Mouse (Mus musculus): ENCODE results near the gene Cpsf3. TPM values are rescaled to one million over a fixed set of nuclear protein-coding genes. Genes with fewer than 3 reads are reported as not detected.

Gene Cpsf3
- polyA plus RNA-seq, 1 experiment from 2014 or later = 95.5 TPM

DNA sequence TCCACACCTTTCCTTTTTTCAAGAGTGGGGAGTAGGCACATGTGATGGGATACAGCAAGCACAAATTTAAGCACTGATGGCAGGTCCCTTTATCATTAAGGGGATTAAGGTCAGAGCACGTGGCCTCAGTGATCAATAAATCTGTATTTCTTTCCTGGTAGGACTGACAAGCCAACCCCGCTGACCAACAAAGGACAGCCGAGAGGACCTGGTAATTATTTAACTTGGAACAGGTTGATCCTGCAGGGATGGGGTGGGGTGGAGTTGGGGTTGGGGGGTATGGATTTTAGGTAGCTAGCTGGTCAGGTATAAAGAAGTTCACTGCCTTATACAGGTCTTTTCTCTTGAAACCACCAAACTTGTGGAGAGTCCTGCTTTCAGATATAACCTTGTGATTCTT, 20.2 kb upstream of the Cpsf3 start:
- Histone ChIP-seq H3K4me3 (ENCODE audit: low read depth, low read length) (no peak overlapping the region), H3K27me3 (ENCODE audit: control insufficient read depth, insufficient read depth, low read length) (no peaks in the 10 kb centered on the region), H3K4me2 (ENCODE audit: low read depth, low read length) (no peak overlapping the region), H3K36me3 (ENCODE audit: control insufficient read depth, insufficient read depth, low read length) (peaks cover 35% of the 10 kb centered on the region), H3K9me3 (ENCODE audit: control insufficient read depth, low read length) (no peaks in the 10 kb centered on the region), H3K27ac (ENCODE audit: low read depth, low read length) (no peak overlapping the region), H3K9ac (replicated peaks; ENCODE audit: low read depth, low read length) (no peak overlapping the region), H3K4me1 (ENCODE audit: control insufficient read depth, insufficient read depth, low read length) (no peaks in the 10 kb centered on the region)
- 76% methylated on average over 3 of the region's 3 CpGs for WGBS
- no peak for ATAC-seq (ENCODE audit: low read depth)

DNA sequence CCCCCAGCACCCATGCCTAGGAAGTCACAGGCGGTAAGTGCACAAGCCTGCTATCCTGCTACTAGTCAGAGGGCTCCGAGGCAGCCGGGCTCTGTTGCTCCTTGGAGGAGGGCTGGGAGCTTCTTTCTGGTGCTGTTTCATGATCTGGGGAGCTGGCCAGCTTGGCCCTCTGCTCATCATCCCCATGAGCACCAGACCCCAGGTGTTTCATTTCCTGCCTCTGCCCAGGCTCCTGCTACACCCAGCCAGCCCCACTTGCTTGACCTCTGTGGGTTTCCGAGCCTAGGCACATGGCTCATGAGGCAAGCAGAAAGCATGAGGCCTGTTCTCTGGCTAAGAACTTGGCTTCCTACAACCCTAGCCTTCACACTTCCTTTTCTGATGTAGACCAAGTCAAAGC, 19.7 kb upstream of the Cpsf3 start:
- Histone ChIP-seq H3K9ac (replicated peaks; ENCODE audit: low read depth, low read length) (no peak overlapping the region), H3K4me3 (ENCODE audit: low read depth, low read length) (no peak overlapping the region), H3K27ac (ENCODE audit: low read depth, low read length) (no peak overlapping the region), H3K4me2 (ENCODE audit: low read depth, low read length) (no peak overlapping the region), H3K36me3 (ENCODE audit: control insufficient read depth, insufficient read depth, low read length) (peaks cover 40% of the 10 kb centered on the region), H3K9me3 (ENCODE audit: control insufficient read depth, low read length) (no peaks in the 10 kb centered on the region), H3K27me3 (ENCODE audit: control insufficient read depth, insufficient read depth, low read length) (no peaks in the 10 kb centered on the region), H3K4me1 (ENCODE audit: control insufficient read depth, insufficient read depth, low read length) (no peaks in the 10 kb centered on the region)
- ATAC-seq (ENCODE audit: low read depth) = 0 out of 2 replicates have a peak, but pooled peaks have one; percentile 3
- 96% methylated on average over 4 of the region's 4 CpGs for WGBS

GRCm38 (mm10) chr12:21265946-21266783, 19.0 kb upstream of the Cpsf3 start:
- H3K9me3 ChIP-seq (ENCODE audit: control insufficient read depth, low read length) = no peaks in the 10 kb centered on the region
- peaks cover 46% of the 10 kb centered on the region for H3K36me3 ChIP-seq (ENCODE audit: control insufficient read depth, insufficient read depth, low read length)
- H3K4me1 ChIP-seq (ENCODE audit: control insufficient read depth, insufficient read depth, low read length) = no peaks in the 10 kb centered on the region
- no peaks in the 10 kb centered on the region for H3K27me3 ChIP-seq (ENCODE audit: control insufficient read depth, insufficient read depth, low read length)
- peak; percentile 92 for ATAC-seq (ENCODE audit: low read depth)
- H3K9ac ChIP-seq (replicated peaks; ENCODE audit: low read depth, low read length) = no peak overlapping the region
- no peak overlapping the region for H3K4me3 ChIP-seq (ENCODE audit: low read depth, low read length)
- 80% methylated on average over 14 of the region's 14 CpGs for WGBS
- no peak overlapping the region for H3K27ac ChIP-seq (ENCODE audit: low read depth, low read length)
- H3K4me2 ChIP-seq (ENCODE audit: low read depth, low read length) = no peak overlapping the region

- H3K4me1 ChIP-seq (ENCODE audit: control insufficient read depth, insufficient read depth, low read length) = no peaks in the 10 kb centered on the region
- H3K9me3 ChIP-seq (ENCODE audit: control insufficient read depth, low read length) = no peaks in the 10 kb centered on the region
- H3K4me3 ChIP-seq (ENCODE audit: low read depth, low read length) = no peak overlapping the region
- peak; percentile 62; the same call in 1 of the 2 replicates for ATAC-seq (ENCODE audit: low read depth)
- WGBS = 70% methylated on average over 2 of the region's 2 CpGs
- no peak overlapping the region for H3K27ac ChIP-seq (ENCODE audit: low read depth, low read length)
- peaks cover 49% of the 10 kb centered on the region for H3K36me3 ChIP-seq (ENCODE audit: control insufficient read depth, insufficient read depth, low read length)
- H3K27me3 ChIP-seq (ENCODE audit: control insufficient read depth, insufficient read depth, low read length) = no peaks in the 10 kb centered on the region
- no peak overlapping the region for H3K4me2 ChIP-seq (ENCODE audit: low read depth, low read length)
- H3K9ac ChIP-seq (replicated peaks; ENCODE audit: low read depth, low read length) = no peak overlapping the region
Observed at GRCm38 (mm10) chr12:21266784-21267098, 18.4 kb upstream of the Cpsf3 start.

DNA sequence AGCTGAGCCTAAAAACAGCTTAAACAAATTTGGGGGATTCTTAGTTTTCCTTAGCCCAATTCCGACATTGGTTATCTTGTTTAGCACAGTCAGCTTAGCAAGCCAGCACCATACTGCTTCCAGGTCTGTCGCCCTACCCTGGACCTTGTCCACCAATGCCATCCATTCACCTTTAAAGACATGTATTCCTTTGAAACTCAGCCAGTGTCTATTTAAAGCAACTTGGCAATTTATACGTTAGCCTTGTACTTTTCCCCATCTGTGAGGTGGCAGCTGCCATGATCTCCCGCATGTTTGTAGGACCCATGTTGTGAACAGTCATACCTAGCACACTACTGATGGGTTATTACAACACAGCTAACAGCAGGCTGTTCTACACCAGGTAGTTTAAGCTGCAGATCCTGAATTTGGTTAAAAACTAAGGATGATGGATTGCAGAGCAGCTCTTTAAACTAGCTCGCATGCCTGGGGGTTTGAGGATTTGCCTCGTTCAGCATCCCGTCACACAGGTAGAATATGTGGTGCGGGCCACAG, 17.0 kb upstream of the Cpsf3 start:
- H3K4me3 ChIP-seq (ENCODE audit: low read depth, low read length) = no peak overlapping the region

GRCm38 (mm10) chr12:21274446-21274845, 10.7 kb upstream of the Cpsf3 start:
- no peak for ATAC-seq (ENCODE audit: low read depth)
- Histone ChIP-seq H3K4me3 (ENCODE audit: low read depth, low read length) (no peak overlapping the region), H3K9ac (replicated peaks; ENCODE audit: low read depth, low read length) (no peak overlapping the region), H3K36me3 (ENCODE audit: control insufficient read depth, insufficient read depth, low read length) (peaks cover 16% of the 10 kb centered on the region; the same call in 1 of the 2 replicates), H3K27ac (ENCODE audit: low read depth, low read length) (no peak overlapping the region), H3K4me2 (ENCODE audit: low read depth, low read length) (no peak overlapping the region), H3K27me3 (ENCODE audit: control insufficient read depth, insufficient read depth, low read length) (no peaks in the 10 kb centered on the region), H3K4me1 (ENCODE audit: control insufficient read depth, insufficient read depth, low read length) (no peaks in the 10 kb centered on the region), H3K9me3 (ENCODE audit: control insufficient read depth, low read length) (no peaks in the 10 kb centered on the region)
- WGBS = 68% methylated on average over 7 of the region's 7 CpGs

More for the DNA sequence above, 17.0 kb upstream of the Cpsf3 start:
- Histone ChIP-seq H3K9me3 (ENCODE audit: control insufficient read depth, low read length) (no peaks in the 10 kb centered on the region), H3K27ac (ENCODE audit: low read depth, low read length) (no peak overlapping the region), H3K4me1 (ENCODE audit: control insufficient read depth, insufficient read depth, low read length) (no peaks in the 10 kb centered on the region), H3K27me3 (ENCODE audit: control insufficient read depth, insufficient read depth, low read length) (no peaks in the 10 kb centered on the region), H3K36me3 (ENCODE audit: control insufficient read depth, insufficient read depth, low read length) (peaks cover 42% of the 10 kb centered on the region), H3K4me2 (ENCODE audit: low read depth, low read length) (no peak overlapping the region), H3K9ac (replicated peaks; ENCODE audit: low read depth, low read length) (no peak overlapping the region)
- ATAC-seq (ENCODE audit: low read depth) = no peak
- 91% methylated on average over 8 of the region's 8 CpGs for WGBS

DNA sequence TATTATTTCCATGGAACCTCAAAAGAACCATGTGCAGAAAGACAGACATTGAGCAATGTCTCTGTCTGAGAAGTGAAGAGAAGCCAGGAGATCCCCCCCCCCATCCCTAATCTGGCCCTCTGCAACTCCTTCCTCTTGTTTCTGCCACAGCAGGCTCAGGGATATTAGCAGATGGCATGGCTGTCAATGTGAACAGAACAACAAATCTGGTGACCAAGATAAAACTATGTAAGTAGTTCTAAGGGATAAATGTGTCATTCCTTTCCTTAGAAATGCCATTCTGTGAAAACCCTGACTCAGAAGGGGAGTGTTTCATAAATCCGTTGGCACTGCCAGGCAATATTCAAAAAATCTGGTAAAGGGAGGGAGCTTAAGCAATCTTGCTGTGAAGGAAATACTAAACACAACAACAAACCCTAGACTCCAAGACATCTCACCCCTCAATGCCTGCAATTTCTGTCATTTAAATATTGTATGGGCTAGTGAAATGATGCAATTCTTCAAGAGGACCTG, 7.8 kb upstream of the Cpsf3 start:
- WGBS = 97% methylated on average over 1 of the region's 1 CpGs
- no peak for ATAC-seq (ENCODE audit: low read depth)
- no peaks in the 10 kb centered on the region for H3K9me3 ChIP-seq (ENCODE audit: control insufficient read depth, low read length)
- H3K9ac ChIP-seq (replicated peaks; ENCODE audit: low read depth, low read length) = no peak overlapping the region
- no peak overlapping the region for H3K4me3 ChIP-seq (ENCODE audit: low read depth, low read length)
- no peaks in the 10 kb centered on the region for H3K27me3 ChIP-seq (ENCODE audit: control insufficient read depth, insufficient read depth, low read length)
- H3K27ac ChIP-seq (ENCODE audit: low read depth, low read length) = no peak overlapping the region
- H3K4me1 ChIP-seq (ENCODE audit: control insufficient read depth, insufficient read depth, low read length) = no peaks in the 10 kb centered on the region
- H3K4me2 ChIP-seq (ENCODE audit: low read depth, low read length) = no peak overlapping the region
- no peaks in the 10 kb centered on the region for H3K36me3 ChIP-seq (ENCODE audit: control insufficient read depth, insufficient read depth, low read length)

DNA sequence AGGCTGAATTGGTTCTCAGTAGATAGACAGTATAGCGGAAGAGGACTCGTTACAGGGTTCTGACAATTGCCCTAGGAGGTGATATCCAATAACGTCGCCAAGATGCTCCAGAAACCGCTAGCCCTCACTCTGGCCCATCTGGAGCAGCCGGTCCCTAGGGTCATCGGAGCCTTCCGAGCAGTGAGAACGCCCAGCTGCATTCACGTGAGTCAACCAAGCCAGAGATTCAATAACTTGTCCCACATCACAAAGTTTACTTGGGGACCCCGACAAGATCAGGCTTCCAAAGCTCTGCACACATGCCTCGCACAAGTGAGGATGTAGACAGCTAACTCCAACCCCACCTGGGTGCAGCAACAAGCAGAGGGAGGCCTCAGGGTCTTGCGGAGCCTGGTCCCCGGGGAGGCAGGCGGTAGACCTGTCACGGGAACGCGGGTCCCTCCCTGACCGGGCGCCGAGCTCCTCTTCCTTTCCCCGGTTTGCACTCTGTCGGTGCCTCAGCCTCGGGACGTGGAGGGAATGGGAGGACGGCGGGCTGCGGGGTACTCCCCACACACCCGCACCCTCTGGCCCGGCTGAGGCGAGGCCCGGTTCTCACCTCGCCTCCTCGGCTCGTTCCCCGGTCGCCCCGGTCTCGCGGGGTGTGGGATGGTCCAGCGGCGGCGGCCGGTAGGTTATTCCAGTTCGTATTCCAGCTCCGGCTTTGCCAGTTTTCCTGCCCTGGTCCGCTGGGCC, 484 bp downstream of the Cpsf3 start:
- Histone ChIP-seq H3K4me1 (ENCODE audit: control insufficient read depth, insufficient read depth, low read length) (peaks cover 17% of the 10 kb centered on the region), H3K36me3 (ENCODE audit: control insufficient read depth, insufficient read depth, low read length) (no peaks in the 10 kb centered on the region), H3K9me3 (ENCODE audit: control insufficient read depth, low read length) (no peaks in the 10 kb centered on the region), H3K27me3 (ENCODE audit: control insufficient read depth, insufficient read depth, low read length) (no peaks in the 10 kb centered on the region), H3K27ac (ENCODE audit: low read depth, low read length) (peak overlapping the region; percentile 75), H3K9ac (replicated peaks; ENCODE audit: low read depth, low read length) (peak overlapping the region; percentile 80), H3K4me2 (ENCODE audit: low read depth, low read length) (peak overlapping the region; percentile 81), H3K4me3 (ENCODE audit: low read depth, low read length) (peak overlapping the region; percentile 82)
- ATAC-seq (ENCODE audit: low read depth) = peak; percentile 86
- under 1% methylated on average over 47 of the region's 47 CpGs for WGBS

GRCm38 (mm10) chr12:21286243-21286622, 1.0 kb downstream of the Cpsf3 start, which contains the start of gene Itgb1bp1:
Gene Itgb1bp1 (minus strand): TSS chr12:21286284.
- peak within 1 kb of the TSS; percentile 92 for H3K27ac ChIP-seq (ENCODE audit: low read depth, low read length)
- no peaks in the 10 kb centered on the region for H3K9me3 ChIP-seq (ENCODE audit: control insufficient read depth, low read length)
- peak; percentile 97 for ATAC-seq (ENCODE audit: low read depth)
- H3K4me3 ChIP-seq (ENCODE audit: low read depth, low read length) = peak within 1 kb of the TSS; percentile 82
- under 1% methylated on average over 28 of the region's 28 CpGs for WGBS
- no peaks in the 10 kb centered on the region for H3K27me3 ChIP-seq (ENCODE audit: control insufficient read depth, insufficient read depth, low read length)
- peaks cover 17% of the 10 kb centered on the region for H3K4me1 ChIP-seq (ENCODE audit: control insufficient read depth, insufficient read depth, low read length)
- peak within 1 kb of the TSS; percentile 81 for H3K4me2 ChIP-seq (ENCODE audit: low read depth, low read length)
- peak within 1 kb of the TSS; percentile 91 for H3K9ac ChIP-seq (replicated peaks; ENCODE audit: low read depth, low read length)
- H3K36me3 ChIP-seq (ENCODE audit: control insufficient read depth, insufficient read depth, low read length) = peaks cover 3% of the 10 kb centered on the region; the same call in 1 of the 2 replicates
